Mouse (Mus musculus) urinary bladder, adult 2 months (tissue): ENCODE measurements around the gene Ifna16. TPM values are rescaled to one million over a fixed set of nuclear protein-coding genes. Genes with fewer than 3 reads are reported as not detected.

Experiments used
- DNase-seq: peaks from one replicate; pipeline ENCODE4 v3.0.0; 2022; ENCODE audit warnings: low spot score
- polyA plus RNA-seq: library from polyadenylated mRNA; depleted of rRNA; stranded (reverse); fragments of >200 nt; gene quantifications from 2 replicates; pipeline ENCODE4 v1.2.3, GENCODE M21; 2012; rRNA removed

Gene Ifna16
- not detected in 2 replicates for polyA plus RNA-seq

DNA sequence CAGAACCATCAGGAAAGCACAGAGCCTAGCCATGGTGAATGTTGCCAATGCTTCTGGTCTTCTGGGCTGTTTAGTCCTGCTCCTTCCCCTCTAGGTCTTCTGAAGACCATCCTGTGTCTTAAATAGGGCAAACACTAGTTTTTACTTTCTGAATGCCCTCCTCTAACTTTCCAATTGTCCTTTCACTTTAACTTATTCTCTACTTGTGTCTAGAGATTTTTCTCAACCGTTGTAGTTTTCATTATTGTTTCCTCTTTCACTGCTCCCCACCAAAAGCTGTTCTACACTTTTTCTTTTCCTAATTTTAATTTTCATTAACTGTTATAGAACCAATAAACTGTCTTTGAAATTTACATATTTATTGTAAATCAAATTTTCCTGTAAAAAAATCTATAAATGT is at the start of gene Ifna16:
Gene Ifna16, minus strand, starts transcription at position 101 of the 400 bp plus-strand sequence.
- DNase-seq = no peak

DNA sequence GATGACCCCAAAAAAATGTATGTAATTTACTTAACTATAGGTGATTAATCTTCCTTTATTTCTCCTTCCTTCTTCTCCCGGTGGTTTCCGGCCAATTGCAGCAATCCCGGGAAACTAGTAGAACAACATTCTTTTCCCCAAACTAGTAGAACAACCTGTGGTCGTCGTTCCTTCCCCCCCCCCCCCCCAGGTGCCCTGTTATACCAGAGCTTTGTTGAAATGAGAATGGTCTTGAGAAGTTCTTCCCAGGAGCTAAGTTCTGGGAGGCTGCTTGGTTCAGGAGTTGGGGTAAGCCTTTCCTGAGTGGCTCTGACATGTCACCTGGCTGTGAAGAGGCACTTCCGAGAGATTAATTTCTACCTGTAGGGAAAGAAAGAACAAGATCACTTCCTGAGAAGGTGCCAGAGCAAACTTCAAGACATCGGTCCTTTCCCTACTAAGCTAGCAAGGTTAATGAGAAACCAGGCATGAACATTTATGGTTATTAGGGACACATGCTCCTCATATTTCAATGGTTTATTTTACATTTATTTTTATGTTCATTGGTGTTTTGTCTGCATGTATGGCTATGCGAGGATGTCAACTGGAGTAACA is 46.9 kb upstream of the Ifna16 start:
- DNase-seq = no peak

DNA sequence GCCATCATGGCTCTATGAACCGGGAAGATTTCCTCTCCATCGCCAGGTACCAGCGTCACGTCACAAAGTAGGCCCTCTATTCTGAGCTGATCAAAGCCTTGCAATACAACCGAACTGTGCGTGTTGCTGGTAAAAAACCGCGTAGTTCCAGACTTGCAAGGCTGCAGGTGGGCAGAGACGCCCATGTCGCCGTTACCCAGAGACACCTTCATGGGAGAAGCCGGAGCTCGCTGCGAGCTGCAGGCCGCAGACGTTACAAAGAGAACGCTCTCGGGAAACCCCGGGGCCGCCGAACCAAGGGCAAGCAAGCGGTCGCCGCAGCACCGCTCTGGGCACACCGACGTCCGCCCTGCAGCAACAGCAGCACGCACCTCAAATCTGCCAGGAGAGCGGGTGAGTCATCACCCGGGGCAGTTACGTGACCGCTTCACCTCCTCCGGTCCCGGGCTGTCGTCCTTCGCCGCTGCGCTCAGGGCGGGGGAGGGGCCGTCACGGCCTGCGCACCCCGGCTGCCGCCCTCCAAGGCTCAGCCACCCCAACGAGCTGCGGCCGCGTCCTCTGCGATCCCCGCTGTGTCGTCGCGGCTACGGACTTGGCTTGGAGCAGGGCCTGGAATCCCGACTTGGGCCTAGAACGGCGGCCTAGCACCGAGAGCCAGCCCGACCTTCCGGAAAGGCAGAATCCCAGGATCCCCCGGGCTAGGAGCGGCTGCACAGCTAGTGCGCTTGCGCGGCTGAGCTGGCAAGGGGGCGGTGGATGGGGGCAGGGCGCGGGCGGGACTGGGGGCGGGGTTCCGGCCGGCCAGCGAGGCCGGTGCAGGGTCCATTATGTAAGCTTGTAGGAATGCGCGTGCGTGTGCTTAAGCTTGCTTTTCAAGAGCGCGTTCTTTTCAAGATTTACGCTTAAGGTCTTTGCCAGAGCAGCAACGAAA is 45.3 kb upstream of the Ifna16 start, which contains the start of the genes Gm26566 and Klhl9:
Gene Gm26566, plus strand, starts transcription at position 15 of the 931 bp plus-strand sequence.
Gene Klhl9, minus strand, starts transcription at position 675 of the 931 bp plus-strand sequence.
- peak; percentile 95 for DNase-seq

DNA sequence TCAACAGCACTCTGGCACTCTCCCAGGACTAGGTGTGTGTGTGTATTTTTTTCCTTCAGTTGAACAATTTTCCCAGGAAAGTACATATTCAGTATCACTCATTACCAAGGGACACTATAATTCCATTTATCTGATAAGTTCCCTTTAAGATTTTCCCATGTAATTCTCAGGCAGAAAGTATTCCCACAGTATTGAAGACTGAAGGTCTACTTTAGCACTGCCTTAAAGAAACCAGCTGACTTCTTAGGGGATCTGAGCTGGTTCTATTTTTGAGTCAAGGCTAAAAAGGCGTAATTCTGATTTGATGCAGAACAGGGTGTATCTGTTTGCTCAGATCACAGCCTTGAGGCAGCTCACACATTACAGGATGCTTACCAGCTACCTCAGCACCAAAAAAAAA is 42.0 kb upstream of the Ifna16 start:
- no peak for DNase-seq

DNA sequence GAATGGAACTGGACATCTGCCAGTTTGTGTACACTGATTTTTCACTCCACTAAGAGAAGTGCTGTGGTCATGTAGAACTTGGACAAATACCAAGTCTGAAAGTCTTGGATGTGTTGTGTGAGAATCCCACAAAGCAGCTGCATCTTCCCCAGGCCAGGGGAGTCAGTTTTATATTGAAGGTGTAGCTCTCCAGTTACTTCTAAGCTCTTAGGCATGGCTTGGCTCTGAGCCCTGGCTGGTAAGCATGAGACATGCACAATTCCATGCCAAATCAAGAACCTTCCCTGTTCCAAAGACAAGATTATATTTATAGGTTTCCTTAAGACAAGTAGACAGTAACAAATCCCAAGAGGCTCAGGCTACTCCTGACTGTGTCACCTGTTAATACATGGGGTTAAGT is 38.3 kb upstream of the Ifna16 start:
- DNase-seq = no peak

DNA sequence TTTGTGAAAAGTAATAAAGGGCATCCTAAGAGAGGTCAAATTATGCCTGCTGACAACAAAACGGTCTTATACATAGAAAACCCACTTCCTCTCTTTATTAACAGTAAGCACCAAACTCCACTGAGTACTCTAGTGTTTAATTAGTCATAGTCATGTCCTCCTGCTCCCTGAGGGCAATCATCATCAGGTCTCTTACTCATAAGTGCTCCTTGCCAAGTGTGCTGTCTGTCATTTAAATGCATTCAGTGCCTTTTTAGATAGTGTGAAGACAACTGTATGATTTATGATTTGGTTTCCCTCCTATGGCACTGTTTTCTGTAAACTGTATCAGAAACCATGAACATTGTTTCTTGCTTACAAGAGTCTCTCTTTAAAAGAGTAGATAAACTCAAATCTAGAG is 37.6 kb upstream of the Ifna16 start:
- no peak for DNase-seq

DNA sequence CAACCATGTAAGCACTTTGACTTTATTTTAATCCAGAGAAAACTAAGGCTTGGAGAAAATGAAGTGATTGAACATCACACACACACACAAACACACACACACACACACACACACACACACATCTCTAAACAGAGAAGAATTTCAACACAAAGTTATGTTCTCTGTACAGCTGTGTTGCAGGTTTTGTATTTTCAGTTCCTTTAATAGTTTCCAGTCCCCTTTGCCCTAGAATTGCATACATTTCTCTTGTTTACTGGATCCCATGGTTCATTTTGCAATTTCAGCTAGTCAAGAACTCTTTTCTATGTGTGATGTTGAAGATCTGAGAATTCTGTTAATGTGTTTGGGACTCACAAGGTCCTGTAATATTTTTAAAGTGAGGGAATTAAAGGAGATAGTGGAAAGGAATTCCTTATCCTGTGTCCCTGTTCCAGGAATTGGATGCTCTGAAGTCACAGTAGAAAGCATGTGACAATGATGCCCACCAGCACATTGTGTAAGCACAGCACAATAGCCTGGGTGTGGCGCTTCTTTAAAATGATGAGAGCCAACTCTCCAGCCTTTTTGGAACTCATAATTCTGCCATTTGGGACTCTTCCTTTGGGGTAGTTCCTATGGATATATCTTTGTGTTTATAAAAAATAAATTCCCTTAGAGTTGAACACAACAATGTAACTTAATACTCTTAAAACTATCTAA is 30.6 kb upstream of the Ifna16 start:
- no peak for DNase-seq

DNA sequence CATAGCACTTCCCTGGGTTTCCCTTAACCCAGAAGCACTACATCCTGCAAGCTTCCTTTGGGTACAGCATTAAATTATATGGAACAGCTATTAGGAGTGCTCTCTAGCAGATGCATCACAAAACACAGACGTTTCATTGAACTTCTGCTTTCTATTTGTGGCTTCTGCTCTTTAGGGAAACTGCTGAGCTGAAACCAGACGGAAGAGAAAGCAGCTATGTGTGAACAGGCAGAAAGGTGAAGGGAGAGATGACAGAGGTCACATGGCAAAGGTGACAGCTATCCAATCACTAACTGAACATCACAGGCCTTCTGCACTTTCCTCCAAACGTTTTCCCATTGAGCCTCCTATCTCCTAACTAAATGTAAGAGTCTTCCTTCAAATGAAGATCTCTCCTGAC is 29.2 kb upstream of the Ifna16 start:
- no peak for DNase-seq

DNA sequence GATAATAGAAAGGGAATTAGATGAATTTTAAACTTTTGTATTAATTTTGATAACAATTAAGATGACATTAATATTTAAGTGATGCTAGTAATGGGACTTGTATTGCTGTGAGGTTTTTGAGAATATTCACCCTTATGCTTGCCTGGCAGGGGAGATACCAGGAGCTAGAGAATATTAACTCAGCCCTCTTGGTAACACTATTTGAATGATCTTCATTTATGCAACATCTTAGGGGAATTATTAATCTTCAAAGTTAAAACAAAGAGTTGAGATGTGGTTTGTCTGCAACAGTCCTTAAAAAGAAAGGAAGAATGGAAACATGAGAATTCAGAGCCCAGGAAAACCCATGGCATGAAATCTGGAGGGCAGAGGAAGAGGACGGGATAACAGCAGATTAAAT is 22.6 kb upstream of the Ifna16 start:
- DNase-seq = no peak

DNA sequence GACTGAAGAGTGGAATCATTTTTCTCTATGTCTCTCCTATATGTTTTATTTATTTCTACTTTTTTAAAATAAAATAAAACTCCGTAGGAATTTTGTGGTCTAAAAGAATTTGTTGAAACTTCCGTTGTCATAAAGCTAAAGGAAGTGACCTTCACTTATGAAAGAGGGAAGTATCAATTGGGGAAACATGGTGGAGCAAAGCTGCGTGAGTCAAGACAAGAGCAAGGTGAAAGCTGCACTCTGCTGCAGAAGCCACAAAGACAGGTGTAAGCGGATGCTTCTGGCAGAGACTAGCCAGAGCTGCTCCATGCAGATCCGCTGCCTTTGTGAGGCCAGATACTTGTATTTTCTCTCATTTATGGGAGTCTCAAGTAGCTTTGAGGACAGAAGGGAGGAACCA is 22.1 kb upstream of the Ifna16 start:
- DNase-seq = no peak

DNA sequence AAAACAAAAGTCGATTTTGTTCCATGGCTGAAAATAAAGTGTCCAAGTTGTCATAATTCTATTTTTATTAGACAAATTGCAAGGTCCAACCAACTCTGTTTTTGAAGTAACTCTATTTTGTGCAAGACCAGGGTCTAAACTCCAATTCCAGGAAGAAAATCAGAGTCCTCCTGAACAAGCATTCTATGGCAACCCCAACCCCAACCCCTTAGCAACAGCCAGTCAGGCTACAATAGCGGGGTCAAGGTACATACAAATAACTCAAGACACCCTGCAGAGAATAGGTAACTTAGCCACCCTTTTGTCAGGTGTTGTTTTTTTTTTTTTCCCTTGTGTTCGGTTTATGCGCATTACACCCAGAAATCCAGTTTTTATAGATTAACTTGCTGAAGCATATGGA is 21.0 kb upstream of the Ifna16 start:
- DNase-seq = no peak

DNA sequence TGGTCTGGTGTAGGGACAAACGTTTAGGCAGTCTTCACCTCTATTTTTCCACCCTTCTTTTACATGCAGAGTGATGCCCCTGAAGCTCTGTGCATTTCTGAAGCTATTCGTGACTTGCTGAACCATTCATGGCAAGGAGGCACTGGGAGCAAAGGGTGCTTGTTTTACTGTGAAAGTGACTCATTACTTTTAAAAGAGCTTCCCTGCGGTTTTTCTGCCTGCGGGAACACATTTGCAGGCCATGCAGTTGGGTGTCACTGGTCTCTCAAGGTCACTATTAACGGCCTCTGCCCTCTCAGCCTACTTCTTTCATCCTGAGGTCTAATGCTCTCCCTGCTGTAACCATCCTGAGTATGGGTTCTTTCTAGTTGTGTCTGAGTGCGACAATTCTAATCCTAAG is 20.4 kb upstream of the Ifna16 start:
- DNase-seq = no peak

DNA sequence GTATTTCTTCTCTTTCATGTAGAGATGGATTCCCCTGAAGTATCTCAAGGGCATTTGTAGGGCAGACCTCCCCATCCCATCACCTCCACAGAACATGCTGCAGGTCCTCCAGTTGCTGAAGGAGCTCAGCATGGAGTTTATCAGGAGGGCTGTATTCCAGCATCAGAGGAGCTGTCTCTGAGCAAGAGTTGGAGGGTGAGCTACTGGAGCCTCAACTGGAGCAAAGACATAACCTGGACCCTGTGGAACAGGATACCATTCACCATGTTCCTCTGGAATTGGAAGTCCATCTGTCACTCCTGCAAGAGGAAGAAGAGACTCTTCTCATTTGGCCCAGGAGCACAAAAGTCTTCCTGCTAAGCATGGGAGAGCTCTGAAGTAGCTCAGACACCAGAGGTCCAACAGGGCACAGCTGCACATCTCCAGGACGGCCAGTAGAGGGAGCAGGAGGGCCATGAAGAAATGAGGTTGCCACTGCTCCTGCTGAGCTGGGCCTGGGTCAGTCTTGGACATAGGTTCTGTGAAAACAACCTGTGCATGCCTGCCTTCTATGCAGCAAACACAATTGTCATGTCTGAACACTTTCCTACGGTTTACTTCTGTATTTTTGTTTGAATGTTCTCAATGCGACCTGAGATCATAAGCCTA is 19.6 kb upstream of the Ifna16 start:
- peak; percentile 48 for DNase-seq

DNA sequence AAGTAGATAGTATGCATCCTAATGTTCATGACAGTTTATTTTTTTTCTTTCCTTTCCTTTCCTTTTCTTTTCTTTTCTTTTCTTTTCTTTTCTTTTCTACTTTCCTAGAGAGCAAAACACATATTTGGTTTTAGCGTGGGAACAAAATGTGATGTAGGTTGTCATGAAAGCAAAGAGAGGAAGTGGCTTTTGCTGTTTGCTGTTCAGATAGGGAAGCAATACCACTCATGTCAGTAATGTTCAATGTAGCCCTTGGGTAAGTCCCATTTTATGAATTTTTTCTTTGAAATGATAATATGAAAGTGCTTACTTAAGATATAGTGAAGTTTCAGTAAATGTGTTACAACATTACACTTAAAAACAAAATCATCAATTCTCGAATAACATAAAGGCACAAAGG is 16.7 kb upstream of the Ifna16 start:
- DNase-seq = no peak

DNA sequence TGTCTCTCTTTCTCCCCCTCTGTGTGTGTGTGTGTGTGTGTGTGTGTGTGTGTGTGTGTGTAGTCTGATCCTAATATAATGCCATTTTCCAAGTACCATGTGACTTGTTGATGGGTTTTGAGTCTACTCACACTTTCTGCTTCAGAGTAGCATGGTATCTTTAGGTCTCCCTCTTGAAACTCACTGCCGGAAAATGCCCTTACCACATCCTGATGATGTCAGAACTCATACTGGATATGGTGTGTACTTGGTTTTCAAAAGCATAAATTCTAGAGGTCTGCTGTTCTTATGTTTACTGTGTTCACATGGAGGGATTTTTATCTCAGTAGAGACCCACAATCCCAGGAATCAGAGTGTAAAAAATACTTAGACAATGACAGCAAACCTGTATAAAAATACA is 15.8 kb upstream of the Ifna16 start:
- DNase-seq = no peak

DNA sequence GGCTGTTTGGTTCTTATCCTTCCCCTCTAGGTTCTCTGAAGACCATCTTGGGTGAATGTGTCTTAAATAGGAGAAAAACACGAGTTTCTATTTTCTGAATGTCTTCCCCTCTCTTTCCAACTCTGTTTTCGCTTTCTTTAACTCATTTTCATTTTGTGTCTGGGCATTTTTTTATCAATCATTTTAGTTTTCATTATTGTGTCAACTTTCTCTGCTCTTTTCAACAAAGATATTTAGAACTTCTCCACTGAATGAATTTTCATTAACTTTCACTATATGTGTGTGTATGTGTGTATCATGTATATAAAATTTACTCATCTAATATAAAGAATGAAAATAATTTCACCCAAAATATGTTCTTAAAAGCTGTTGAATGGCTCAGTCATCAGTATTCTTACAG is 14.5 kb upstream of the Ifna16 start, which contains the start of gene Ifnab:
Gene Ifnab, minus strand, starts transcription at position 101 of the 400 bp plus-strand sequence.
- DNase-seq = no peak

DNA sequence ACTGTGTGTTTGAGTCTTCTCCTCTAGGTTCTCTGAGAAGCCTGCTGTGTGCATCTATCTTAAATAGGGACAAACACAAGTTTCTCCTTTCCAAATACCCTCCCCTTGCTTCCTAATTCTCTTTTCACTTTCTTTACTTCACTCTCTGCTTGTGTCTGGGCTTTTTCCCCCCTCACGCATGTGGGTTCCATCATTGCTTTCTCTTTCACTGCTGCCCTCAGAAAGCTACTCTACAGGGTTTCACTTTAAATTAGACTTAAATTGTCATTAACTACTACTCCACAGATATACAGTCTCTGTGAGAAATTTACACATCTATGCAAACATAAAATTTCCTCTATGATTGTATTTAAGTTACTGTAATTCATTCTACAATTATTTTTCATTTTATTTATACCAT is 7.1 kb upstream of the Ifna16 start, which contains the start of gene Ifna2:
Gene Ifna2, minus strand, starts transcription at position 101 of the 400 bp plus-strand sequence.
- DNase-seq = no peak

DNA sequence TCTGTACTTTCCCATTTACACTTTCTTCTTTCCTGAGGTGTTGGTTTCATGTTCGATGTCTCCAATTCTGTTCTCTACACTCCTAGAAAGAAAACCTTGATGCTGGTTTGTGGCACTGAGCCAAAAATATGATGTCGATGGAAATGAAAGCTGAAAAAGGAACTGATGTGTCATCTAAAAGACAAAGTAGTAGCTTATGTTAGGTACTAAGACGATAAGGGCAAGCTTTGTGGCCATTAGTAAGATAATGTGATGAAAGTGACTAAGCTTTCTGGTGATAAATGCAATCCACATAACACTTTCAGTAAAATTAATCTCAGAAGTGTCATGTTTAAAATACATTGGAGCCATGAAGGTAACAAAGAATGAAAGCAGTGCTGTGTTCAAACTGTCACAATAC is 4.6 kb upstream of the Ifna16 start:
- DNase-seq = no peak

DNA sequence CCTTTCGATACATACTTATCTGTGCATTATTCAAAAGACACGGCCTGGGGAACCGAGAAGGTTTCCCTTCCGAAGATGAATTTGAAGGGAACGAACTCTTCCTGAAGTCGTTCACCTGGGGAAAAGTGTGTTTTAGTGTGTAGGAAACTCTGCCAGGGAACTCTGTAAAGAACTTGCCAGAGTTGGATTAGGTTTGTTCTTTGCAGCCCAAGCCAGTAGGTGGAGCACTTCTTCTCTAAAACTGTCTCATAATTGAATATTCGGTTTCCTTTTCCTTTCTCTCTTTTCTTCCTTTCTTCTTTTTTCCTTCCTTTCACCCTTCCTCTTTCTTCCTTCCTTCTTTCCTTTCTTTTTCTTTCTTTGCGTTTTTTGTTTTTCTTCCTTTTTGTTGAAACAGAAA is 3.6 kb upstream of the Ifna16 start:
- DNase-seq = no peak

DNA sequence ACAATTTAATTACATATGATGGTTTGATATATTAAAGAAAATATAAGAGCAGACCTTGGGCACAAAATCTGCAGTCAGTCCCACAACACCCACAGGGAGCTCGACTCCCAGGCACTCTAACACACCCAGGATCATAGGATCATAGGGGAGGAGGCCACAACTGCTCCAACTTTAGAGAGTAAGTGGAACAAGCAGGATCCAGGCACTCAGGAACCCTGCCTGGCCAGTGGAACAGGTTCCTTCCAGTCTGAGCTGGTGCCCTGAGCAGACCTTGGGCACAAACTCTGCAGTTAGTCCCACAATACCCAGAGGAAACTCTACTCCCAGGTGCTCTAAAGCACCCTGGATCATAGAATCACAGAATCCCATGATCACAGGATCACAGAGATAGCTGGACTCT is 21.3 kb downstream of the Ifna16 start:
- DNase-seq = no peak

DNA sequence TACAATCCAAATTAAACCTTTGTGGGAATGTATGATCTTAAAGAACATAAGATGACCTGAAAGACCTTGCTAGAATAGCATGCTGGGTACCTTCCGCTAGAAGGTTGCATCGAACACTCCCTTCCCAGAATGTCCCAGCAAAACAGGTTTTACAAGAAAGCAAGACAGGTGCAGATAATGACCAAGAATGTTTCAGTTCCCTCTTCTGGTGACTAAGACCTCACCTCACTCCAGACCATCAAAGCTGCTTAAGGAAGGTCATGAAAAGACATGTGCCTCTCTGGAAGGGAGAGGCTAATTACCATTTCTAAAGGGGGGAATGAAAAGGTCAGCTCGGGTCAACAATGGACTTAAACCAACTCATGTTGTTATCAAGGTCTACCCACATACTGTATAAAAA is 23.1 kb downstream of the Ifna16 start:
- no peak for DNase-seq

DNA sequence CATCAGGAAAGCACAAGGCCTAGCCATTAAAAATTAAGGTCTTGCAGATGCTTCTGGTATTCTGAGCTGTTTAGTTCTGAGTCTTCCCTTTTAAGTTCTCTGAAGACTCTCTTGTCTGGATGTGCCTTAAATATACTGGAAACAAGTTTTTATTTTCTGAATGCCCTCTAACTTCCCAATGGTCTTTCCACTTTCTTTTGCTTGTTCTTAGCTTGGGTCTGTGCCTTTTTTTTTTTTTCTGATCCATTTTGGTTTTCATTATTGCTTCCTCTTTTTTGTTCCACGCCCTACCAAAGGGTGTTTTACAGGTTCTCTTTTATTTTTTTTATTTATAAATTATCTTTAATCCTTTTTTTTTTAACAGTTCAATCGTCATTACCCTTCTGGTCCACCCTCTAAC is 32.4 kb downstream of the Ifna16 start, which contains the start of gene Ifna13:
Gene Ifna13, minus strand, starts transcription at position 101 of the 400 bp plus-strand sequence.
- no peak for DNase-seq
